Mouse (Mus musculus) heart, adult 2 months (tissue): ENCODE data around the gene Skil.

Experiments
- CTCF ChIP-seq: fragments of 200-600 bp; IDR thresholded peaks from 2 replicates; pipeline ENCODE4 v1.8.1; 2022; ENCODE audit warnings: antibody characterized with exemption, mild to moderate bottlenecking, moderate library complexity
- EP300 ChIP-seq: fragments of 200-500 bp; IDR thresholded peaks from 2 replicates; pipeline ENCODE4 v1.6.1; 2011; ENCODE audit warnings: low read depth, low read length, control low read depth; ENCODE audit not compliant: insufficient read depth

DNA sequence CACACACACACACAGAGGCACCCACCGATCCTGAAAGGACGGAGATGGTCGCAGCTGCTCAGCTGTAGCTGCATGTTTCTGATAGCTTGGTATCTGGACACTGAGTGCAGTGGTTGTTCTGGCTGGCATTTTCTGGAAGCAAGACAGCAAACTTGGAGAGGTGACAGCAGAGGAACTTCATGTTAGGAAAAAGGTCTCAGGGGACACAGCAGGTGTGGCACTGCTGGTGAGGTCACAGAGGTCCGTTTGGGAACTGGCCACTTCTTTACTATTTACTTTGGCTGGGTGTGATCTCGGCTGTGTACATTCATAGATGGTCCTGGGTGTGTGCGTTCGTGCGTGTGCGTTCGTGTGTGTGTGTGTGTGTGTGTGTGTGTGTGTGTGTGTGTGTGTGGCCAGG, 15.4 kb upstream of the Skil start:
- TF ChIP-seq CTCF = no peak
- TF ChIP-seq EP300 = no peak
